Mouse (Mus musculus): ENCODE data around the gene Chid1.

Chid1 gene

DNA sequence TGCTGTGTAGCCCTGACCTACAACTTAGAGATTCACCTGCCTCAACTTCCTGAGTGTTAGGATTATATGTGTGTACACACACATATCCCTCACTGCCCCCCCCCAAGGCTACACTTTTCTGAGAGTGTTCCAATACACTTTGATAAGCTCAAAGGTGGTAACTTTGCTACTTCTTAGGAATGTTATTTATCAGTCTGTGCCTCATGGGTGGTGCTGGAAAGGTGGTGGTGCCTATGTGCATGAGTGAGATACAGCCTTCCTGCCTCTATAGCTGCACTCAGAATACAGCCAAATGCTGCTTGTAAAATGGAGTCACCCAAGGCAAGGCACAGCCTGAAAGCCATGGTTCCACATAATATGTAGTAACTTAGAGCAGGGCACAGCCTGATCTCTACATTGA is 19.3 kb upstream of the Chid1 start:
- DNase-seq (ENCODE audit: low read depth, low spot score), result no peak

DNA sequence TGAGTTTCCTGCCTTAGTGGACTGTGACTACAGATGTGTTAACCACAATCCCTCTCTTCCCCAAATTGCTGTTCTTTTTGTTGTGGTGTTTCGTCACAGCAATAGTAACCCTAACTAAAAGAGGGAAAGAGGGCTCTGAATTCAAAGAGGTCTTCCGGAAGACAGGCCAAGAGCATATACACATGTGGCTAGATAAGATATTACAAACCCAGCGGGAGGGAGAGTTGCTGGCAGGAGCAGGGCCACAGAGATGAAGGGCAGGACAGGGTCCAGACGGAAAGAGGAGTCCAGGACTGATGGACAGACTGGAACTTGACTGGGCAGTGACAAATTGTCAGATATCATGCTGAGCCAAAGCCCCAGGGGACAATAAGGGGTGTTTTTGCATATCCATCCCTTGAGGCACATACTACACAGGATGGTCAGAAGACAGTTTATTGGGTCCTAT is 18.7 kb upstream of the Chid1 start:
- no peak for DNase-seq (ENCODE audit: low read depth, low spot score)

DNA sequence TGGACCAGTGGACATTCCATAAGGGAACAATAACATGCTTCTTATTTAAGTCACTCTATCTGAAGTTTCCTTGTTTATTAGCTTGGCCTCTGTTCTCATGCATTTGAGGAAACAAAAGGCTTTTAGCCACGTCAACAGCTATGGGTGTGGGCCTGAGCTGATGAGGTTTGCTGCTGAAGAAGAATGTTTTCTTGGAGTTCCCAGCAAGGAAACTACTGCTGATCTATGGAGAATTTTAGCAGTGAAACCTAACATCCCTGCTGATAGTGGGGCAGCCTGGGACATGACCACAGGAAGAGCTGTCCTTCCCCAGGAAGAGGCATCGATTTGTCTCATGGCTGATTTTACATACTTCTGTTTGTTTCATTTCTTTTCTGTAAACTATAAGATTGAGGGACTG is 10.8 kb upstream of the Chid1 start:
- no peak for DNase-seq (ENCODE audit: low read depth, low spot score)

DNA sequence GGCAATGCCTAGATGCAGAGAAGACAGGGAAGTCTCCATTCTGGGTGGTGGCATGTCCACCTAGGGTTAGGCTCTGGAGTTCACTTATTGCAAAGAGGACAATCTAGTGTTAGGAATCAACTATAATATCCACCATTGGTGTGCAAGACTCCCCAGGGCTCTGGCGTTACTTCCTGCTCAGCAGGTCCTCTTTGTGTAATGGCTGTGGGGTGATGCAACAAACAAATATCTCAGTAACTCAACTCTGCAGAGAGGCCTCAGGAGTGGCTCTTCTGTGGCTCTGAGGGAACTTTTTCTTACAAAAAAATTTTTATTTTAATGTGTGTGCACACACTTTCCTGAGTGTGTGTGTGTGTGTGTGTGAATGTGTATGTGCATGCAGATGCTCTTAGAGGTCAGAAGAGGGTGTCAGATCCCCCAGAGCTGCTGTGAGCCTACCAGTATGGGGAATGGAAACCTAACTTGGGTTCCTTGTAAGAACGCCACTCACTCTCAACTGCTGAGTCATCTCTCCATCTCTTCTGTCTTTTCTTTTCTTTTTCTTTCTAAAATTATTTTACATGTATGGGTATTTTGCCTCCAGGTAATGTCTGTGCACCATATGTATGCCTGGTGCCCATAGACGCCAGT is 9.9 kb upstream of the Chid1 start:
- DNase-seq (ENCODE audit: low read depth, low spot score), result no peak

DNA sequence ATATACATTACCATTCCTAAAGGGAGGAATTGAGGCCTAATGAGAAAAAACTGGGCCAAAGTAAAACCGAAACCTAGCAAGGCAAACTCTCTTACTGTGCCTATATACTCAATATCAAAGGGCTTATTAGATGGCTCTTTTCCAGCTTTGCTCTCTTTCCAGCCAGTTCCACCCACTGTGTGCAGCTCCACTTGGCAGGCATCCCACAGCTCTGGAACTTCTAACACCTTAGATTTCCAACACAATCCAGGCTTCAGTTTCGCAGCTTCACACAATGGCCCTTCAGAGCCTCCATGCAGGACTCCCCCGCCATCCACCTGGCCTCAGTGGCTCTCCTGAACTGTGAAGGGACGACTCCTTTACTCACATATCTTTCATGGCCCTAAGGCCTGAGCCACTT is 5.0 kb upstream of the Chid1 start:
- no peak for DNase-seq (ENCODE audit: low read depth, low spot score)

DNA sequence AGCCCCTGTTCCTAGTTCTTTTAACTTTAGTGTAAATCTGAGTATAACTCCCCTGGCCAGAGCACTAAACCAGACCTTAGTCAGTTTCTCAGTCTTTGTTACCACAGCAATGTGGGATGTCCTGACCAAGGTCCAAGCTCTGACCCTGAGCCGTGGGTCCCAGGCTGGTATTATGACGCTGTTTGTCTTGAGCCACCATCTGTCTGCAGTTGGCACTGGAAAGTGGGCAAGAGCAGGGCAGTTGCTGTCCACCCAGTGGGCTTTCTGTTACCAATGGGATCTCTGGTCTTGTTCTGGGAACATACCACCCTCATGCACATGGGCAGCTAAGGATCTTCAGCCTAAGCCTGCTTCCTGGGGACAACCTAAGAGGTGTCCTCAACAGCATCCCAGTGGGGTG is 2.9 kb upstream of the Chid1 start:
- no peak for DNase-seq (ENCODE audit: low read depth, low spot score)

DNA sequence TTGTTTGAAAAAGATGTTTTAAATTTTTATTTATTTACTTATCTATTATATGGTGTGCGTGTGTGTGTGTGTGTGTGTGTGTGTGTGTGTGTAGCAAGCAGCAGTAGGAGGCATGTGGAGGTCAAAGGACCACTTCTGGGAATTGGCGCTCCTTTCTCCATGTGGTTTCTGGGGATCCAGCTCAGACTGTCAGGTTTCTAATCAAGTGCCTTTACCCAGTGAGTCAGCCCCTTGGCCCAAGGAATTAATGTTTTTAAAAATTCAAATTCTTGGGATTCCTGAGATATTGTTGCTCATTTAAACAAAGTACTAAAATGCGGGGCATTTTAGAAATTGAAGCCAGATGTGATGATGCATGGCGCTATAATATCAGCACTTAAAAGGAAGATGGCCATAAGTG is 2.0 kb upstream of the Chid1 start:
- no peak for DNase-seq (ENCODE audit: low read depth, low spot score)

DNA sequence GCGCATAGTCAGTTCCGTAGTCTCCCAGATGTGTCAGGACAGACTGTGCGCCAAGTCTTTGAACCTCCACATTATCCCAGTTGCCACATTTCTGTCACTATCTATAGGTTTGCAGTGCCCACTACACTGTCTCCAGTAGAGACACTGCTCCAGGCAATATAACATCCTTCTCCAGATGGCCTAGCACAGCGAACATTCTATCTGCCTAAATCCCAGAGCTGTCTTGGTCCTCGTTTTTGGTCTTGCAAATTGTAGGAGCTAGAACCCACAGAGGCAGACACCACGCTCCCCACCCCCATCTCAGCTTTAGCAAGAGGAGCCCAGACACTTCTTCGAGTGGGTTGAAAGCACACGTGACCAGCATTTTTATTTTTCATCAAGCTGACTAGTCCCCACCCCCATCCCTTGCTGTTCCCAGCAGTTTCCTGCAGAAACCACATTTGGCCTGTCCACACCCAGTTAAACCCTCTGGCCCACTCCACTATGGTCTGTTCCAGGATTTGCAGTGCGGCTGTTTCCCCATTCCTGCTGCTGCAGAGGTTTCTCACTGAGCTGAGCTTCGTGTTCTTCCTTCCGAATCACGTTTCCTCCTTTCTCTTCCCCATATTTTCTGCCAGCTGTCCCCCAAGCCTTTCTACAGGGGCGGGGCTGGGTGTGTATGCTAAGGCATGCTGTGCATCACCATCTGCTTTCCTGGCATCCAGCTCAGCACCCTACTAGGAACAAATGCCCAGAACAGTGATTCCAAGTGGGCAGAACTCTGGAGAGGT is 840 bp upstream of the Chid1 start:
- no peak for DNase-seq (ENCODE audit: low read depth, low spot score)

DNA sequence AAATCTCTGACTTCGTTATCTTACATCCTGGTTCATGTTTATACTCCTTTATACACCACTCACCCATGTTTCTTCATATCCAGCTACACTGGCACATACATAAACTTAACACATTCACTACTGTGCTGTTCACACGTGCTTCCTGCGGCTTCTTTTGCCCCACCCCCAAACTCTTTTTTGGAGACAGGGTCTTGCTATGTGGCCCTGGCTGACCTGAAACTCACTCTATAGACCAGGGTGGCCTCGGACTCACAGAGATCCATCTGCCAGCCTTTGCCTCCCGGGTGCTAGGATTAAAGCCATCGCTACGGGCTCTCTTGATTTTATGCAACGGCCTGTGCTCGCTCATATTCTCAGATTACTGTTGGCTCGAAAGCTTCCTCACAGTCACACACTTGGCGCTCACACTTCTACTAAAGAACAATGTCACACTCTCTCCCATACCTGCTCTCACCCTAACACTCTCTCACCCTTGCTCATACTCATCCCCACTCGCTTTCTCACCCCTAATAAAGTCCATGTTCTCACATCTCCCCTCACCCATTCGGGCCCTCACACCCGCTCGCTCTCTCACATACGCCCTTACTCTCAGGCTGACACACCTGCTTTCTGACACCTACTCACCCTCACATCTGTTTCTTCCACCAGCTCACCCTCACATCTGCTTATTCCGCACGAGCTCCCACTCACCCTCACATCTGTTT is 653 bp downstream of the Chid1 start:
- no peak for DNase-seq (ENCODE audit: low read depth, low spot score)

DNA sequence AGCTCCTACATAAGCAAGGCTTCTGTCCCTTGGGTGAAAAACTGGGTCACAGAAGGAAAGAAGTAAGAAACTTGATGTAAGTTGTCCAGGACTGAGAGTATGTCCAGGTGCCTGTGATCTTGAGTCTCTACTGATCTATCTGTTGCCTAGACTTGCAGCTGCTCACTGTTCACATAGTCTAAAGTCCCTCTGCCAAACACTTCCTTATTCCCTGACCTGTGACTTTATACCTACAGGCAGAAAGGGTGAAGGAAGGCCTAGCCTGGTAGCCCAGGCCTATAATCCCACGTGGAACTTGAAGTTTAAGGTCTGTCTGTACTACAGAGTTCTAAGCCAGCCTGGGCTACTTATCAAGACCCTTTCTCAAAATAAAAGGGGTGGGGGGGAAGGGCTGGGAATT is 4.1 kb downstream of the Chid1 start:
- no peak for DNase-seq (ENCODE audit: low read depth, low spot score)

DNA sequence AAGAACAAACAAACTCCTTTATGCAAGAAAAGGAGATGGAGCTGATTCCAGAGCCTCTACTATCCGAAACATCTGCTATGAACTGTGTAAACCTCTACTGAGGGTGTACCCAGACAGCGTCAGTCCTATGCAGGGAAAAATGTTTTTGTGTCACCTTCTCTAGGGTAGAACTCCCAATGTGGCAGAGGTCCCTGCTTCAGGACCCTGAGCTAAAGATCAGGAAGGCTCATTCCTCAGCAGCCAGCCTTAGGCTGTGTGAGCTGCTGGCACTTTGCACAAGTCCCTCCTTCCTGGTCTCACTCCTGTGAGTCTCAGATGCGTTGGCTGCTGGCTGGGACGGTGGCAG is 14.1 kb downstream of the Chid1 start:
- no peak for DNase-seq (ENCODE audit: low read depth, low spot score)

DNA sequence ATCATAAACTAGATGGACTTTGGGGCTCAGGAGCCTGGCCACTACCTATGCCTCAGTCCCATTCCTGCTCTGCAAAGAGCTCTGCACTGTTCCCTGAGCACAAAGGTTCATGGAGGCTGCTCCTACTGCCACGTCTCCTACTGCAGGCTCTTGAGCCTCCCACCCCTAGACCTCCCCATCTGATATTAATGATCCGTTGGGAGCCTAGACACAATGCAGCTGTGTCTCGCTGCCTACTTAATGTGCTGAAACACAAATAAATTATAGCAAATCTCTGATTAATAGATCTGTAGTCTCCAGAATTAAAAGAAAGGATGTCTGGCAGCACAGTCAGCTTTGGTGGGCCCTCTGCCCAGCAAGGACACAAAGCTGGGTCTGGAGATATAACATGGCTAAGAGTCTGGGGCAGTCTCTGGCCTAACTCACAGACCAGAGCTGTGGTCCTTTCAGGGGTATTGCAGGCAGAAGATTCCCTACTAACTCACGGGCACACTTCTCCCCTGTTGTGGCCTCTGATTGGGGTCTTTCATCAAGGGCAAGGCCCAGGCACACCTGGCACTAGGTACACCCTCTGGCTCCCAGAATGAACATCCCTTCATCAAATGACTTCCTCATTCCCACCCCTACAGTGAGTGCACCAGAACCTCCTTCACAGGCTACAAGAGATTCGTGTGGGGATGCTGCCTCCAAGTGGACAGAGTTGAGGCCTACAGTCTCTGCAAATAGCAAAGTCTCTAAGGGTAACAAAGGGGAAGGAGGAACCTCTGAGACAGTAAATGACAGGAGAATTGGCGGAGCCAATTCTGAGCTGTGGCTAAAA is 14.7 kb downstream of the Chid1 start:
- peak; percentile 75 for DNase-seq (ENCODE audit: low read depth, low spot score)

DNA sequence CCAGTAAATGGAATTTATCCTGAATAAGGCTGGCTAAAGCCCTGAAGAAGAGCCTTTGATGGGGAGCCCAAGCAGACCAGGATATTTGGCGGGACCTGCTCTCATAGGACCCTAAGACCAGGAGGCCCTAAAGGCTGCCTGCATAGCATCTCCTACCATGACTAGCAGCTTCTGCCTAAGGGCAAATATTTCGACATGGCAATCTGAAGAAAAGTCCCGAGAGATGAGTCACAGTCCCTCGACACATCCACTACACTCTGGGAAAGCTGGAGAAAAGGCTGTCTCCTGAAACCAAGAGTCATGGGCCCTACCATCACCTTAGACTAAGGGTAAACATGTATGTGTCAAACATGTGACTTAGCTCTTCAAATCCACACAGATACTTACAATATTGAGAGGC is 15.4 kb downstream of the Chid1 start:
- no peak for DNase-seq (ENCODE audit: low read depth, low spot score)

DNA sequence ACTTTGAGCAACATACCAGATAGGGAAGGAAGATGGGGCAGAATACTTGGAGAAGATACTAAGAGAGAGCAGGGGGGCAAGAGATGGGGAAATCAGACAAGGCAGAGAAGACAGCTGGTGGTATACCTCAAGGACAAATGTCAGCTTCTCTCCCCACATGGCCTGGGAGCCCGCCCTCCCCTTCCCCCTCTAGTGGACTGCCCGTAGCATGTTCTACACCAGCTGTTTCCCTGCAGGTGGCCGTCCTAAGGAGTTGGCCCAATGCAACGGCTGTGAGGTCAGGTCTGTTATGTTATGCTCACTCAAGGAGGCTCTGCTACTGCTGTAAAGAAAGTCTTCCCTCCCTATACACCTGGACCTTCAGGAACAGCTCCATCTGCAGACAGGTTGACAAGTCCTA is 16.6 kb downstream of the Chid1 start:
- no peak for DNase-seq (ENCODE audit: low read depth, low spot score)

DNA sequence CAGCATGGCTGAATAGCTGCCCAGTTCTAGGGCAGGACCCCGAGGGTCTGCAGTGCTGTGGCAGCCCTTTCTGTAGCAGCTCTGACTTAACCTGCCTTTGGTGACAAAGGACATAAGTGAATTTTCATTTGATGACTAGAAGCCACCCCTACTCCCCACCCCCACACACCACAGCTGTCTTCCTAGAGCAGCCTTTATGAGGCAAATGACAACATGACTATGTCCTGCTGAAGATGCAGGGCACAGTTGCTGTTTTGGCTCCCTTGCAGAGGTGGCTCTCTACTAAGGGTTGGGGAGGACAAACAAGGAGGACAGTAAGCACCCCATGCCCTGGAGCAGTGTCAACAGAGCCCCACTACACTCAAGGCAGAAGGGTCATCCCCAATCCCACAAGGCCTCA is 19.9 kb downstream of the Chid1 start:
- no peak for DNase-seq (ENCODE audit: low read depth, low spot score)

DNA sequence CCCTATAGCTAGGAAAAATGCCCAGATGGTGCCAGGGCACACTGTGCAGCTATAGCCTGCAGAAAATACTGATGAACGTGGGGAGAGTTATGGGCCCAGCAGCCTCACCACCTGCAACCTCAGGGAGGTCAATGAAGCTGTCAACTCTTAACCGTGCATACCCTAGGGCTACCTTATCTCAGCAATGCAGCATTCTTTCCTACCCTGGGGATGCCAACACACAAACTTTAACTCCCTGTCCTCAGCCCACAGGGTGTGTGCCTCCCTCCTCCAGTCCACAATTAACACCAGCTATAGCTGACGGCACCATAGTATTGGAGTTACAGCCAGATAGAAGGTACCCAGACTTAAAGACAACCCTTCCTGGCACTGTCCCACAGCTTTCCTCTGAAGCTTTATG is 20.7 kb downstream of the Chid1 start:
- no peak for DNase-seq (ENCODE audit: low read depth, low spot score)

DNA sequence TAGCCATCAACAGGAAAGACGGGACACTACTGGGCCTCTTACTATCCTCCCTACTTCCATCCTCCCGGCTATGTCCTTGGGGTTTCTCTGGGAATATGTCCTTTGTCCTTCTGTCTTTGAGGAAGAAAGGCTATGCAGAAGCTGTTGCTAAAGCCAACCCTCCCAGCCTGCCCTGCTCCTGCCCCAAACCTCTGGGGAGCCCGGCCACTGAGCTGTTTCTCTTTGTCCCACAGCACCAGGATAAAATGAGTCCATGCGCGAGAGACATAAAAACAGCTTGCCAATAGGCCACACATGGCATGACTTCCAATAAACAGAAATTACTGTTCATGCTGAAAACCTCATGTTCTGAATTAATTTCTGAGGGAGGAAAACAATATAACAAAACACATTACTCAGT is 21.4 kb downstream of the Chid1 start:
- no peak for DNase-seq (ENCODE audit: low read depth, low spot score)

DNA sequence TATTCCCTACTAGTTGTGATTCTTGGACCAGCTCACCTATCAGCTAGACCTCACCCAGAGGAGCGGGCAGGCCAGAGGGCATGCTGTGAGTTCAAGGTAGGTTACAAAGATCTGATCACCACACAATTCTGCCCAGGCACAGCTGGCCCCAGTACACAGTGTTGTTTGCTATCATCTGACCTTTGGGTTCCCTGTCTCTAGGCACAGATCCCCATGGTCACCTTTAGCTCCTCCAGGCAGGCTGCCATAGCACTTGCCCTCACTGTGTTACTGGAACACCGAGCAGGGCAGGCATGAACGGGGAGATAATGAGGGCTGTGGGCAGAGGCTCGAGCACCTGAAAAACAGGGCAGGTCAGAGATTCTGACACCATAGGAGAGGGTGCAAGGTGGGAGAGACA is 22.0 kb downstream of the Chid1 start:
- no peak for DNase-seq (ENCODE audit: low read depth, low spot score)

DNA sequence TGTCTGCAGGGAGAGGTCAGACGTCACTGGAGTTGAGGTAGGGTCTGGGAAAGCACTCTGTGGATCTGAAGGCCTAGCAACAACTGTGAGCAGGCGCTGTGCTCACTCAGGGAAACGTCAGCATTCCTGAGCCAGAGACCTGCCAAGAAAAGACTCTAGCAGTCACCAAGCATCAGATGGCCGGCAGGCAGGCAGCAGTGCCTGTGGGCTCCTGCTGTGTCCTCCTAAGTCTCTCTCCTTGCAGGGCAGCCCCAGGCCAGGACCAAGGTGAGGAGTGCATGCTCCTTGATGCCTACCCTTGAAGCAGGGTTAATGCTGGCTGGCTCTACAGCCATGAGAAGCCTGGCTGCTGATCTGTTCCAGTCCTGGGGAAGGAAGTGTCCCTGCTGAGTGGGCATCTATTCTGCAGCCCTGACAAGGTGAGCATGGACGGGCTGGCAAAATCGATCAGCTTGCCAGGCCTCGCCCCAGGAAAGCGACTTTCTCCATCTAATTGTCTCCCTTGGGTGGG is 28.9 kb downstream of the Chid1 start:
- DNase-seq (ENCODE audit: low read depth, low spot score), result no peak

DNA sequence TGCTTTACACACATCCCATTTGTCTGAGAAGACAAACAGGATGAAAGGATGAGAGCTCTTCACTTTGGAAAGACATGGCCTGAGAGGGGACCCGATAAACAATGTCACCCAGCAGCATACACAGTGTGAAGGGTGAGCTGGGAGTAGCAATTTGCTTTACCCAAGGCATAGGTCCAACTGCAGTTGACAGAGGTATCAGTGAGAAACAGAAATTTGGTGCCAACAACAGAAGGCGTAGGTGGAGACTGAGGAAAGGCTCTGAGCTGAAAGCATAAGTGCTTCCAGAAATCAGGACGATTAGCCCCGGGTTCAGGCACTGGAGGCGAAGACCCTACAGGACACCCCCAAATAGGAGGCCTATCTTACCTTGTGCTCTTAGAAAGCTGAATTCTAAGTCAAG is 29.5 kb downstream of the Chid1 start:
- DNase-seq (ENCODE audit: low read depth, low spot score), result no peak

DNA sequence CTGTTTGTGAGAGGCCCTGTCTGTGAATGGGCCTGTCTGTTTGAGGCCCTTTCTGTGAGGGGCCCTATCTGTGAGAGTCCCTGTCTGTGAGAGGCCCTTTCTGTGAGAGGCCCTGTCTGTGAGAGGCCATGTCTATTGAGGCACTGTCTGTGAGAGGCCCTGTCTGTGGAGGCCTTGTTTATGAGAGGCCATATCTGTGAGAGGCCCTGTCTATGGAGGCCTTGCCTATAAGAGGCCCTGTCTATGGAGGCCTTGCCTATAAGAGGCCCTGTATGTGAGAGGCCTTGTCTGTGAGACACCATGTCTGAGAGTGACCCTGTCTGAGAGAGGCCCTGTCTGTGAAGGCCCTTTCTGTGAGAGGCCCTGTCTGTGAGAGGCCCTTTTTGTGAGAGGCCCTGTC is 31.5 kb downstream of the Chid1 start:
- DNase-seq (ENCODE audit: low read depth, low spot score), result no peak

DNA sequence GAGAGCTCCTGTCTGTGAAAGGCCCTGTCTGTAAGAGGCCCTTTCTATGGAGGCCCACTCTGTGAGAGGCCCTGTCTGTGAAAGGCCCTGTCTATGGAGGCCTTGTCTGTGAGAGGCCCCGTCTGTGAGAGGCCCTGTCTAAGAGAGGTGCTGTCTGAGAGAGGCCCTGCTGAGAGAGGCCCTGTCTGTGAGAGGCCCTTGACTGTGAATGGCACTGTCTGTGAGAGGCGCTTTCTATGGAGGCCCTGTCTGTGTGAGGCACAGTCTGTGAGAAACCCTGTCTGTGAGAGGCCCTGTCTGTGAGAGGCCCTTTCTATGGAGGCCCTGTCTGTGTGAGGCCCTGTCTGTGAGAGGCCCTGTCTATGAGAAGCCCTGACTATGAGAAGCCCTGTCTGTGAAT is 33.4 kb downstream of the Chid1 start:
- no peak for DNase-seq (ENCODE audit: low read depth, low spot score)

Measured in mesoderm, embryonic 11.5 days (tissue).